Mouse (Mus musculus) lung, adult 10 weeks (tissue): ENCODE results near the gene Erg. TPM values are rescaled to one million over a fixed set of nuclear protein-coding genes. Genes with fewer than 3 reads are reported as not detected.

Source experiments
- polyA plus RNA-seq: library from polyadenylated mRNA; stranded (reverse); fragments of 350-450 nt; fragmentation: Illumina TruSeq; extraction: RNeasy Lipid Tissue Mini Kit (QIAGEN cat#74804); gene quantifications from one replicate; pipeline ENCODE4 v1.2.3, GENCODE M21; 2014; ENCODE audit warnings: low read depth, low replicate concordance; ENCODE audit not compliant: insufficient read depth

The Erg gene
- 24.5 TPM for polyA plus RNA-seq

GRCm38 (mm10) chr16:95586311-95586602 is at the start of gene Erg:
Erg (minus strand) TSS chr16:95586593.

Other genes with a start within 250 kb of the Erg start
- 61.7 TPM for gene Ets2, start 115.5 kb upstream of the Erg start, polyA plus RNA-seq